25 mouse cellular contexts compared by ENCODE assay signal in genomic region chr15:93705651-93706050, GRCm38 (mm10).
A peak's percentile ranks its signal among the peaks of the same experiment; 100 is the strongest.
DNase-seq lines count a peak whose midpoint lies in the region; ATAC-seq lines count a peak whose summit lies in the region.
"Had no signal": no experiment of that assay in that cellular context is flagged by ENCODE, and none has a peak within 500 bp of the region (broad histone marks: within the 10 kb centered on the region; RNA-seq: fewer than 3 reads in every experiment).

No protein-coding gene starts in this region.

- no peaks in the 10 kb centered on the region for H3K27me3 ChIP-seq in embryonic facial prominence, embryonic 12.5 days
- no peaks in the 10 kb centered on the region for H3K27me3 ChIP-seq in embryonic facial prominence, embryonic 10.5 days (replicated peaks; ENCODE audit: low read depth, poor library complexity, severe bottlenecking)
- no peaks in the 10 kb centered on the region for H3K27me3 ChIP-seq in lung, embryonic 16.5 days (ENCODE audit: control insufficient read depth, insufficient read depth, low read depth, low read length)
- no peaks in the 10 kb centered on the region for H3K27me3 ChIP-seq in limb, embryonic 15.5 days
- no peaks in the 10 kb centered on the region for H3K27me3 ChIP-seq in hindbrain, embryonic 11.5 days (ENCODE audit: control insufficient read depth, insufficient read depth, low read length)
- H3K27me3 ChIP-seq: embryonic facial prominence, embryonic 13.5 days; heart, embryonic 12.5 days; heart, embryonic 15.5 days; hindbrain, embryonic 12.5 days; Patski had no signal

- 80% methylated on average over 4 of the region's 4 CpGs for WGBS in embryonic facial prominence, embryonic 12.5 days
- 84% methylated on average over 4 of the region's 4 CpGs for WGBS in embryonic facial prominence, embryonic 10.5 days
- WGBS in lung, embryonic 16.5 days, result 75% methylated on average over 4 of the region's 4 CpGs
- WGBS in limb, embryonic 15.5 days, result 47% methylated on average over 4 of the region's 4 CpGs
- 76% methylated on average over 4 of the region's 4 CpGs for WGBS in hindbrain, embryonic 11.5 days

- no peaks in the 10 kb centered on the region for H3K9me3 ChIP-seq in embryonic facial prominence, embryonic 12.5 days
- no peaks in the 10 kb centered on the region for H3K9me3 ChIP-seq in embryonic facial prominence, embryonic 10.5 days
- no peaks in the 10 kb centered on the region for H3K9me3 ChIP-seq in lung, embryonic 16.5 days (ENCODE audit: control insufficient read depth, low read length)
- H3K9me3 ChIP-seq in limb, embryonic 15.5 days, result no peaks in the 10 kb centered on the region
- H3K9me3 ChIP-seq in hindbrain, embryonic 11.5 days (ENCODE audit: control insufficient read depth, low read length), result no peaks in the 10 kb centered on the region
- H3K9me3 ChIP-seq: embryonic facial prominence, embryonic 13.5 days; heart, embryonic 12.5 days; heart, embryonic 15.5 days; hindbrain, embryonic 12.5 days had no signal

- no peak for DNase-seq in embryonic facial prominence, embryonic 10.5 days (ENCODE audit: low spot score)
- no peak for DNase-seq in lung, adult 18-20 months
- DNase-seq in NIH3T3 (ENCODE audit: low read depth), result peak; percentile 62
- no peak for DNase-seq in layer of hippocampus, adult 9-10 months (ENCODE audit: low spot score)
- no peak for DNase-seq in hindbrain, embryonic 11.5 days (ENCODE audit: low spot score)
- DNase-seq: adrenal gland, postnatal 10 days; adrenal gland, postnatal 36 days; cerebellum, adult 18-20 months; cerebellum, adult 9-10 months; cerebellum, postnatal 14 days; forebrain, postnatal 0 days; heart, adult 18-20 months; heart, postnatal 10 days; heart, postnatal 4 days had no signal

- no peak overlapping the region for H3K4me2 ChIP-seq in embryonic facial prominence, embryonic 12.5 days (replicated peaks)
- no peak overlapping the region for H3K4me2 ChIP-seq in lung, embryonic 16.5 days (ENCODE audit: low read depth, low read length)
- no peak overlapping the region for H3K4me2 ChIP-seq in limb, embryonic 15.5 days
- H3K4me2 ChIP-seq in hindbrain, embryonic 11.5 days (replicated peaks; ENCODE audit: low read depth, low read length), result no peak overlapping the region
- H3K4me2 ChIP-seq: embryonic facial prominence, embryonic 13.5 days; heart, embryonic 12.5 days; heart, embryonic 15.5 days; hindbrain, embryonic 12.5 days had no signal

- peak overlapping the region; percentile 4; the same call in 1 of the 2 replicates for H3K27ac ChIP-seq in embryonic facial prominence, embryonic 12.5 days
- no peak overlapping the region for H3K27ac ChIP-seq in embryonic facial prominence, embryonic 10.5 days (replicated peaks)
- 0 out of 2 replicates have a peak overlapping the region, but pooled peaks have one; percentile 30 for H3K27ac ChIP-seq in lung, embryonic 16.5 days (ENCODE audit: low read length)
- H3K27ac ChIP-seq in limb, embryonic 15.5 days, result peak overlapping the region; percentile 61; the same call in 1 of the 2 replicates
- H3K27ac ChIP-seq in hindbrain, embryonic 11.5 days (ENCODE audit: low read depth, low read length), result no peak overlapping the region
- H3K27ac ChIP-seq: gastrocnemius, adult 2 months; heart, embryonic 15.5 days; hindbrain, embryonic 12.5 days had no signal

- no peaks in the 10 kb centered on the region for H3K36me3 ChIP-seq in embryonic facial prominence, embryonic 12.5 days
- H3K36me3 ChIP-seq in embryonic facial prominence, embryonic 10.5 days (replicated peaks), result no peaks in the 10 kb centered on the region
- H3K36me3 ChIP-seq in lung, embryonic 16.5 days (ENCODE audit: control insufficient read depth, insufficient read depth, low read length), result no peaks in the 10 kb centered on the region
- no peaks in the 10 kb centered on the region for H3K36me3 ChIP-seq in limb, embryonic 15.5 days
- H3K36me3 ChIP-seq in hindbrain, embryonic 11.5 days (ENCODE audit: control insufficient read depth, insufficient read depth, low read length), result no peaks in the 10 kb centered on the region
- H3K36me3 ChIP-seq: embryonic facial prominence, embryonic 13.5 days; heart, embryonic 12.5 days; heart, embryonic 15.5 days; hindbrain, embryonic 12.5 days had no signal

- ATAC-seq in embryonic facial prominence, embryonic 12.5 days (ENCODE audit: insufficient number of reproducible peaks, insufficient read depth, low FRiP score, low TSS enrichment), result no peak
- ATAC-seq in lung, embryonic 16.5 days (ENCODE audit: low read depth), result no peak
- no peak for ATAC-seq in limb, embryonic 15.5 days (ENCODE audit: insufficient number of reproducible peaks, low FRiP score, low TSS enrichment, low read depth)
- no peak for ATAC-seq in hindbrain, embryonic 11.5 days (ENCODE audit: low FRiP score)
- ATAC-seq: forebrain, embryonic 14.5 days; forebrain, postnatal 0 days; hindbrain, embryonic 16.5 days; Patski had no signal

- H3K4me3 ChIP-seq in embryonic facial prominence, embryonic 12.5 days, result no peak overlapping the region
- no peak overlapping the region for H3K4me3 ChIP-seq in embryonic facial prominence, embryonic 10.5 days
- H3K4me3 ChIP-seq in lung, embryonic 16.5 days (ENCODE audit: low read length), result no peak overlapping the region
- H3K4me3 ChIP-seq in limb, embryonic 15.5 days, result no peak overlapping the region
- no peak overlapping the region for H3K4me3 ChIP-seq in hindbrain, embryonic 11.5 days (ENCODE audit: low read depth, low read length)
- H3K4me3 ChIP-seq: embryonic facial prominence, embryonic 13.5 days; gastrocnemius, adult 2 months; heart, embryonic 12.5 days; heart, embryonic 15.5 days; hindbrain, embryonic 12.5 days had no signal

- peaks cover 9% of the 10 kb centered on the region; the same call in 1 of the 2 replicates for H3K4me1 ChIP-seq in embryonic facial prominence, embryonic 12.5 days
- peaks cover 25% of the 10 kb centered on the region for H3K4me1 ChIP-seq in embryonic facial prominence, embryonic 10.5 days
- H3K4me1 ChIP-seq in lung, embryonic 16.5 days (replicated peaks; ENCODE audit: control insufficient read depth, insufficient read depth, low read length), result peaks cover 17% of the 10 kb centered on the region
- peaks cover 32% of the 10 kb centered on the region for H3K4me1 ChIP-seq in limb, embryonic 15.5 days
- no peaks in the 10 kb centered on the region; the same call in 1 of the 2 replicates for H3K4me1 ChIP-seq in hindbrain, embryonic 11.5 days (replicated peaks; ENCODE audit: control insufficient read depth, insufficient read depth, low read length)

- H3K9ac ChIP-seq in embryonic facial prominence, embryonic 12.5 days, result no peak overlapping the region
- H3K9ac ChIP-seq in lung, embryonic 16.5 days (ENCODE audit: low read length), result no peak overlapping the region
- no peak overlapping the region for H3K9ac ChIP-seq in limb, embryonic 15.5 days
- H3K9ac ChIP-seq in hindbrain, embryonic 11.5 days (ENCODE audit: low read depth, low read length), result no peak overlapping the region
- H3K9ac ChIP-seq: embryonic facial prominence, embryonic 13.5 days; forebrain, postnatal 0 days; heart, embryonic 12.5 days; heart, embryonic 15.5 days; hindbrain, embryonic 12.5 days had no signal

Comparison
In these comparisons a context has a peak if more than half of its experiments do, and no peak if none do; other contexts are left out.
1. H3K27ac ChIP-seq: peak in embryonic facial prominence, embryonic 12.5 days (single experiment), lung, embryonic 16.5 days (single experiment) and limb, embryonic 15.5 days (single experiment); none in embryonic facial prominence, embryonic 10.5 days (single experiment) and hindbrain, embryonic 11.5 days (single experiment).